Mouse (Mus musculus) neural tube, embryonic 14.5 days (tissue): ENCODE data around the gene Chd6. TPM values are rescaled to one million over a fixed set of nuclear protein-coding genes. Genes with fewer than 3 reads are reported as not detected.

Experiments
- ATAC-seq: fragments of 200-750 bp; cut with Nextera tagmentation; 2 replicates; pipeline ENCODE4 v1.8.0; 2017; ENCODE audit warnings: low read depth, mild to moderate bottlenecking, moderate TSS enrichment, moderate library complexity
- H3K27ac ChIP-seq: fragments of 300-500 bp; sonication (generic); 2 replicates; pipeline ENCODE4 v1.5.1; 2014; ENCODE audit warnings: low read depth, mild to moderate bottlenecking, control low read depth, low read length, moderate library complexity, mixed read lengths
- H3K27me3 ChIP-seq: fragments of 300-500 bp; sonication (generic); 2 replicates; pipeline ENCODE4 v1.6.1; 2014; ENCODE audit warnings: low read length; ENCODE audit not compliant: control insufficient read depth, insufficient read depth
- H3K36me3 ChIP-seq: fragments of 300-500 bp; sonication (generic); 2 replicates; pipeline ENCODE4 v1.6.1; 2014; ENCODE audit warnings: low read length, mixed read lengths; ENCODE audit not compliant: control insufficient read depth, insufficient read depth
- H3K4me1 ChIP-seq: fragments of 300-500 bp; sonication (generic); 2 replicates; pipeline ENCODE4 v1.6.1; 2014; ENCODE audit warnings: low read length; ENCODE audit not compliant: control insufficient read depth, insufficient read depth
- H3K4me2 ChIP-seq: fragments of 300-500 bp; sonication (generic); 2 replicates; pipeline ENCODE4 v1.6.1; 2014; ENCODE audit warnings: mild to moderate bottlenecking, low read depth, low read length, control low read depth
- H3K4me3 ChIP-seq: fragments of 300-500 bp; sonication (generic); 2 replicates; pipeline ENCODE4 v1.5.1; 2014; ENCODE audit warnings: low read depth, low read length, control low read depth, mixed read lengths
- H3K9ac ChIP-seq: fragments of 300-500 bp; sonication (generic); replicated peaks from 2 replicates; pipeline ENCODE4 v1.6.1; 2014; ENCODE audit warnings: low read depth, mild to moderate bottlenecking, control low read depth, low read length, mixed read lengths
- H3K9me3 ChIP-seq: fragments of 300-500 bp; sonication (generic); 2 replicates; pipeline ENCODE4 v1.6.1; 2016; ENCODE audit warnings: low read length; ENCODE audit not compliant: control insufficient read depth
- WGBS: fragments of 180-500 bp; shearing (Covaris S2); extraction: QIAGEN DNeasy Blood & Tissue Kit; methylation state at CpG from one replicate; pipeline ENCODE4 v1.1.7; 2014; 5-methylcytosine and 5-hydroxymethylcytosine counted together
- polyA plus RNA-seq: library from polyadenylated mRNA; unstranded; fragments of >200 nt; fragmentation: Nextera tagmentation; extraction: Ambion mirVana; gene quantifications from 2 replicates; pipeline ENCODE4 v1.2.1, GENCODE M21; 2014

Gene Chd6
- polyA plus RNA-seq, 1 experiment from 2014 or later, result 45.6 TPM

DNA sequence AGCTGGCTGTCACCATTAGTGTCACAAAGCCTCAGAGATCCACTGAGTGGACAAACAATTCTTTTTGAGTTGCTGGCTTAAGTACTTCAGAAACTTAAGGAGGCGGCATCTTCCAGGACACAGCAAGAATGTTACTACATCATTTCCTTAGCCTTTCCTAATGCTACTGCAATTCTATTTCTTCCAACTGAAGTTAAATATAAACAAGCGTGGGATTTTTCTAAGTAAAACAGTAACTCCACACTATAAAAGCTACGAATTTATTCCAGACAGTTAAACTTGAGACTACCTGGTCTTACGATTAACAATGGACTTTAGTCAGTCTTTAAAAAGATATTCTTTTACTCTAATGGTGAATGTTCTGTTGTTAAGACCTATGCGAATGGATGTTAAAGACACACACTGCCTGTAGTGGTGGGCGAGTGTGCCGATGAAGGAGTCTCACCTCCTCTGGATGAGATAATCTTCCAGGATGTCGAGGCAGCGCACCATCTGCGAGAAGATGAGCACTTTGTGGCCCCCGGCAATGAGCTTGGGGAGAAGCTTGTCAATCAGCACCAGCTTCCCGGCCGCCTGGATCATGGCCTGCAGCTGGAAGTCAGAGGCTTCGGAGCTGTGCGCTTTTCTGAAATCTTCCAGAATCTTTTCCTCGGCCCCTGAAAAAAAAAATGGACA lies 96.2 kb downstream of the Chd6 start:
- no peak overlapping the region for H3K9ac ChIP-seq
- no peaks in the 10 kb centered on the region for H3K4me1 ChIP-seq
- H3K9me3 ChIP-seq, result no peaks in the 10 kb centered on the region
- H3K4me2 ChIP-seq, result no peak overlapping the region
- no peak overlapping the region for H3K27ac ChIP-seq
- H3K4me3 ChIP-seq, result no peak overlapping the region
- no peak for ATAC-seq
- H3K36me3 ChIP-seq, result peaks cover 75% of the 10 kb centered on the region
- H3K27me3 ChIP-seq, result no peaks in the 10 kb centered on the region
- WGBS, result 94% methylated on average over 16 of the region's 16 CpGs

DNA sequence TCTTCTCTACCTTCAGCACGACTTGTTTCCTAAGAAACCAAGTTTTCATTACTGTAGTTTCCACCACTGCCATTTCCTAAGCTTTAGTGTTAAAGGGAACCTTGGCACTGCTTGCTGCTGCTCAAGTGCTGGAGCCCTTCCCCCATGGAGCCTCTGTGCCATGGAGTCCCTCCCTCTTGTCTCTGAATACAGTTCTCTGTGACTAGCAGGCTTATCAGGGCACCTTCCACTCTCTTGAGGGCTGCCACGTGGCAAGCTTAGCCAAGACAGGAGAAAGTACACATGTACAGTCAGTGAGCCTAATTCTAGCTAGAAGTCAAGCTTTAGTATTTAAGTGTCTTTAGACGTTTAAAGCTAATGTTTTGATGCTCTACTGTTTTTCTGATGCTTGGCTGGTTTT lies 104.5 kb downstream of the Chd6 start:
- no peak for ATAC-seq
- H3K4me1 ChIP-seq, result no peaks in the 10 kb centered on the region
- 85% methylated on average over 3 of the region's 3 CpGs for WGBS
- H3K4me2 ChIP-seq, result no peak overlapping the region
- H3K27me3 ChIP-seq, result no peaks in the 10 kb centered on the region
- H3K36me3 ChIP-seq, result peaks cover 22% of the 10 kb centered on the region
- H3K9me3 ChIP-seq, result no peaks in the 10 kb centered on the region
- no peak overlapping the region for H3K9ac ChIP-seq
- no peak overlapping the region for H3K27ac ChIP-seq
- no peak overlapping the region for H3K4me3 ChIP-seq

DNA sequence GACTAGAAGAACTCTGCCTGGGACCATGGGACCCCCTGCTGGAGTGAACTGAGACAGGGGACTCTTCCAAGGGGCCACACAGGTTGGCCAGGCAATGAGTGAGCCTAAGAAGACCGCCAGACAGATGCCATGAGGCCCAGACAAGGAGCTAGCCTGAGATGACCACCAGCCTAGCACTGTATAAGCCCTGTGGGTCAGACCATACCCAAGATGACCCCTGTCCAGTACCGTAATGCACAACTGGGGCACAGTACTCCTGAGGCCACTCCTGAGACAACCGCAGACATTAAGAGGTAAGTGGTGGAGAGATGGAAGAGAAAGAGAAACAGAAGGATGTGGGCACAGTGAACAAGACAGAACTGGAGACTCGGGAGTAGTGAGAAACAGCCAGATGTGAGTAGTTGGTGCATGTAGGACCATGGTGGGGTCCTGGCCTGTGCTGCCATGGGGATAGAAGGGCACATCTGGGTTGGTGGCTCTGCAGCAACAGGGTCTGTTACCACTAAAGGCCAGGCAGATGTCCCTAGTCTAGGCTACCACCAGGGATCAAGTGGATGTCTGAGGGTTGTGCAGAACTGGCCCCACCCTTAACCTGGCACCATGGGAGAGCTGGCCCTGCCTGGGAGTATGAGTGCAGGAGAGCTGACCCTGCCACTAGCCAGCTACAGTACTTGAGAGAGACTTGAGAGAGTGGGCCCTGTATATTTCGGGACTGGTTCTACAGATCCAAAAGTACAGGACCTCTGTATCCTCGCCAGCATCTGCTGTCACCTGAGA lies 111.7 kb downstream of the Chd6 start:
- Histone ChIP-seq H3K4me2 (no peak overlapping the region), H3K4me1 (no peaks in the 10 kb centered on the region), H3K27ac (no peak overlapping the region), H3K4me3 (no peak overlapping the region), H3K9me3 (no peaks in the 10 kb centered on the region), H3K9ac (no peak overlapping the region), H3K27me3 (no peaks in the 10 kb centered on the region), H3K36me3 (peaks cover 3% of the 10 kb centered on the region; the same call in 1 of the 2 replicates)
- 96% methylated on average over 6 of the region's 6 CpGs for WGBS
- no peak for ATAC-seq

DNA sequence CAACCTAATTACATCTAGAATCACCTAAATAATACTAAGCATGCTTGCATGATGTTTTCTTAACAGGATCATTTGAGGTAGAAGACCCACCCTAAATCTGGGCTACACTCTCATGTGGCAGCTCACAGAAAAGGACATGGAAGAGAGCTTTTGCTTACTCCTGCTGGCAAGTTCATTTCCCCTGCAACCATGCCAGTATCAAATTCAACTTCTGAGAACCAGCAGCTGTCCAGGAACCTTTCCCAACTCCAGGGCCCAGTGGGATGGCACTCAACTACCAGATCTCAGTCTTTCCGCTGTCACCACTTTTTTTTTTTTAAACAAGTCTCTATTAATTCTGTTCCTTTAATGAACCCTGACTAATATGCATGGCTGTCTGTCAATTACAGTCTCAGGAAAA lies 114.7 kb downstream of the Chd6 start:
- Histone ChIP-seq H3K36me3 (peaks cover 20% of the 10 kb centered on the region), H3K27ac (no peak overlapping the region), H3K9ac (no peak overlapping the region), H3K4me1 (no peaks in the 10 kb centered on the region), H3K4me3 (no peak overlapping the region), H3K9me3 (no peaks in the 10 kb centered on the region), H3K27me3 (no peaks in the 10 kb centered on the region), H3K4me2 (no peak overlapping the region)
- no peak for ATAC-seq
- 76% methylated on average over 1 of the region's 1 CpGs for WGBS

DNA sequence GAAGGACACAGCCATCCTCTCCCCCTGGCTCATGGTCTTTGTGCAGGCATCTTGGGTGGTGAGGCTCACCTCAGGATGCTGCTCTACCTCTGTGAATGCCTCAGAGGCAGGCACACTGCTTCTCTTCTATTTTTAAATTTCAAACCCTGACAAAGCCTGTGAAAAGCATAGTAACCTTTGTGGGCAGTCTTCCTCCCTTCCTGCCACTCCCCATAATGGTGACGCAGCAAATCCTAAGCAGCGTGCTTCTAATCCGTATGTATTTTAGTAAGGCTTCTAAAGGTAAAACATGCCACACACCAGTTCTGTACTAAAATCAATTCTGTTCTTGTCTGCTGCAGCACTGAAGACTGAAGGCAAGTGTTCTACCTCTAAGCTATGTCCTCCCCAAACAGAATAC lies 116.4 kb downstream of the Chd6 start:
- WGBS, result 94% methylated on average over 3 of the region's 3 CpGs
- Histone ChIP-seq H3K4me3 (no peak overlapping the region), H3K4me2 (no peak overlapping the region), H3K27ac (no peak overlapping the region), H3K9me3 (no peaks in the 10 kb centered on the region), H3K27me3 (no peaks in the 10 kb centered on the region), H3K36me3 (peaks cover 25% of the 10 kb centered on the region), H3K9ac (no peak overlapping the region), H3K4me1 (no peaks in the 10 kb centered on the region)
- no peak for ATAC-seq

DNA sequence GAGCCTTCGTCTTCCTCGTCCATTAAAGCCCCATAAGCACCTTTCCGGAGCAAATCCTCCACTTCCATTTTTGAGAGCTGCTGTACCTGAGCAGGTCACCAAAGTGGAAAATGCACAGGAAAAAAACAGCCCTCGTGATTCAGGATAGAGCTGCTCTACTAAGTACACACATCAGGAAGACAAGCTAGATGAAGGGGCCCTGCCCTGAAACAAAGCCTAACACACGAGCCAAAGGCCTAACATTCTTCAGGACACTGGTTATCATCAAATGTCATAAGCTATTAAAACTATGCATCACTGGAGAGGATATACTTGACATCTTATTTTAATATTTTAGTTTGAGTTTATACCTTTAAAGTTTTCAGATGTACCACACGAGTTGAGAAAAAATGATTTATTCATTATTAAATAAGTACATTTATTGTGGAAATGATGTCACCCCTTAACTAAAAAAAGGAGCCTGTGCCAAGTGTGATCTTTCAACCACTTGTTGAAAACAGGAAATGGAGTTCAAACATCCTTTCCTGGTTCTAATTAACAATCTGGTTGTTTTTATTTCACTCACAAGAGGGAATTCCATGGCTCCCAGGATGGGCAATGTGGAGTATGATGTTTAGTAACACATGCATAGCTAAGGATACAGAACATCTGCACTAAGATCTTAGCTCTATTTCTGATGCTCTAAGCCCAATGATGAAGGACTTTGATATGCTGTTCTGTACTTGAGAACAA lies 118.4 kb downstream of the Chd6 start:
- no peak for ATAC-seq
- Histone ChIP-seq H3K9ac (no peak overlapping the region), H3K27ac (no peak overlapping the region), H3K4me3 (no peak overlapping the region), H3K27me3 (no peaks in the 10 kb centered on the region), H3K4me2 (no peak overlapping the region), H3K9me3 (no peaks in the 10 kb centered on the region), H3K36me3 (peaks cover 33% of the 10 kb centered on the region), H3K4me1 (no peaks in the 10 kb centered on the region)
- 88% methylated on average over 6 of the region's 6 CpGs for WGBS

DNA sequence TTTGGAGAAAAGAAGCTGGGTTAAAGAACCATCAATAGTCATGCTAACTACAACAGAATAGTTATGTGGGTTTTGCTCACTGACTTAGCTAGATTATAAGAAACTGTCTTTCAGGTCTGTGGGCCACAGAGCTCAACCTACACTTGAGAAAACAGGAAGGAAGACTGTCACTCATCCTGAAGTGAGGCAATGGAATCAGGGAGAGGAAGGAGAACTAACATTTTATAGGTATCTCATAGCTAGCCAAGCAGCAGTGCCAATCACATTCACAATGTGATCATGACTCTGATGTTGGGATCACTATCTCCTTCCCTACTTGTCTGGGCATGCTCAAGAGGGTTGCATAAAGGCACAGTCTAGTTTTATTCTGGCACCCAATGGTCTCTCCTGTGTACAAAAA lies 121.4 kb downstream of the Chd6 start:
- ATAC-seq, result no peak
- H3K36me3 ChIP-seq, result peaks cover 49% of the 10 kb centered on the region

DNA sequence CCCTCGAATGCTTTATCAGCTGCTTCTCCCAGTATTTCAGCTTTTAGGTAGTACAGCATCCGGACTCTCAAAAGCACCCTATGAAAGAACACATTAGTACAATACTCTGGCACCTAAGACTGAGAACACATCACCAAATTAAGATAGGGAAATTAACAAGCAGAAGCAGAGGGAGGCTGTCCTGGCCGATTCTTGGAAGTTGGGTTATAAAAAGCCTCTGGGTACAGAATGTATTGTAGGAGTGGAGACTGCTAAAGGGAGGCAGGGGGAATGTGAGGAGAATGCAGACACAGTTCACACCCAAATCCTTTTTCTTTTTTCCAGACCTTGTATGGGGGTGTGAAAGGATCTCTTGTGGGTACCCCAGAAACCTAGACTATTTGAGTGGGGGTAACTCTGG lies 126.2 kb downstream of the Chd6 start:
- Histone ChIP-seq H3K4me1 (no peaks in the 10 kb centered on the region), H3K27me3 (no peaks in the 10 kb centered on the region), H3K27ac (no peak overlapping the region), H3K36me3 (peaks cover 51% of the 10 kb centered on the region), H3K9ac (no peak overlapping the region), H3K9me3 (no peaks in the 10 kb centered on the region), H3K4me3 (no peak overlapping the region), H3K4me2 (no peak overlapping the region)
- WGBS, result 95% methylated on average over 3 of the region's 3 CpGs
- ATAC-seq, result no peak

More for the DNA sequence above, 121.4 kb downstream of the Chd6 start:
- no peaks in the 10 kb centered on the region for H3K9me3 ChIP-seq
- H3K4me1 ChIP-seq, result no peaks in the 10 kb centered on the region
- no peak overlapping the region for H3K27ac ChIP-seq
- no peaks in the 10 kb centered on the region for H3K27me3 ChIP-seq
- no peak overlapping the region for H3K9ac ChIP-seq
- H3K4me3 ChIP-seq, result no peak overlapping the region
- no peak overlapping the region for H3K4me2 ChIP-seq

DNA sequence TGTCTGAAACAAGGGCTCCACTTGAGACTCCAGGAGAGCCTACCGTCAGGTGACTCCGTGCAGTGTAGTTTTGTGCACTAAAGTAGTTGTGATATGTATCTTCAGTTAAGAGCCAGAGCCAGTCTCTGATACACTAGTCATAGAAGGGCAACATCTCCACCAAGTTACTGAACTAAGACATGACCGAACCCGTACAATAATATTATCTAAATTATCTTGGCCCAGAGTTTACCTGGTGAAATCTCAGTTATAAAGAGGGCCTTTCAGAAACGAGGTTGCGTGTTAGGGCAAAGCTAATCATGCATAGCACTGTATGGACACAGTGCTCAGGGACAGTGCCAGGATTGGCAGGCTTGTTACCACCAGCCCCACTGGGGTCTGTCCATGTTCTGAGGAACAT lies 127.1 kb downstream of the Chd6 start:
- H3K9ac ChIP-seq, result no peak overlapping the region
- no peak overlapping the region for H3K4me3 ChIP-seq
- no peaks in the 10 kb centered on the region for H3K4me1 ChIP-seq
- H3K36me3 ChIP-seq, result peaks cover 55% of the 10 kb centered on the region
- no peak overlapping the region for H3K4me2 ChIP-seq
- H3K27ac ChIP-seq, result no peak overlapping the region
- no peaks in the 10 kb centered on the region for H3K9me3 ChIP-seq
- ATAC-seq, result no peak
- no peaks in the 10 kb centered on the region for H3K27me3 ChIP-seq
- WGBS, result 97% methylated on average over 6 of the region's 6 CpGs
